Mouse (Mus musculus) heart, embryonic 15.5 days (tissue): ENCODE results near the gene Syn3. TPM values are rescaled to one million over a fixed set of nuclear protein-coding genes. Genes with fewer than 3 reads are reported as not detected.

Experiments used
- ATAC-seq: fragments of 200-750 bp; cut with Nextera tagmentation; replicated peaks from 2 replicates; pipeline ENCODE4 v1.8.0; 2017; ENCODE audit warnings: low read depth, moderate TSS enrichment; ENCODE audit not compliant: insufficient number of reproducible peaks, insufficient read depth, low FRiP score
- H3K27ac ChIP-seq: fragments of 300-500 bp; sonication (generic); 2 replicates; pipeline ENCODE4 v1.5.1; 2015; ENCODE audit warnings: mild to moderate bottlenecking, inconsistent platforms
- H3K27me3 ChIP-seq: fragments of 300-500 bp; sonication (generic); 2 replicates; pipeline ENCODE4 v1.6.1; 2015; ENCODE audit warnings: inconsistent platforms
- H3K36me3 ChIP-seq: fragments of 300-500 bp; sonication (generic); 2 replicates; pipeline ENCODE4 v1.6.1; 2015; ENCODE audit warnings: mild to moderate bottlenecking, inconsistent platforms
- H3K4me1 ChIP-seq: fragments of 300-500 bp; sonication (generic); replicated peaks from 2 replicates; pipeline ENCODE4 v1.6.1; 2015; ENCODE audit warnings: inconsistent platforms
- H3K4me2 ChIP-seq: fragments of 300-500 bp; sonication (generic); 2 replicates; pipeline ENCODE4 v1.6.1; 2015; ENCODE audit warnings: inconsistent platforms, mild to moderate bottlenecking, moderate library complexity
- H3K4me3 ChIP-seq: fragments of 300-500 bp; sonication (generic); 2 replicates; pipeline ENCODE4 v1.5.1; 2015; ENCODE audit warnings: mild to moderate bottlenecking, inconsistent platforms
- H3K9ac ChIP-seq: fragments of 300-500 bp; sonication (generic); 2 replicates; pipeline ENCODE4 v1.6.1; 2015; ENCODE audit warnings: mild to moderate bottlenecking, inconsistent platforms
- H3K9me3 ChIP-seq: fragments of 300-500 bp; sonication (generic); replicated peaks from 2 replicates; pipeline ENCODE4 v1.6.1; 2016; ENCODE audit warnings: inconsistent platforms
- WGBS: fragments of 180-500 bp; shearing (Covaris S2); methylation state at CpG from one replicate; pipeline ENCODE4 v1.1.7; 2015; ENCODE audit warnings: mixed read lengths; 5-methylcytosine and 5-hydroxymethylcytosine counted together
- polyA plus RNA-seq: library from polyadenylated mRNA; unstranded; fragments of >200 nt; fragmentation: Nextera tagmentation; extraction: Ambion mirVana; gene quantifications from 2 replicates; pipeline ENCODE4 v1.2.1, GENCODE M21; 2015

Gene Syn3
- polyA plus RNA-seq, 1 experiment from 2014 or later = 0.82 TPM

GRCm38 (mm10) chr10:86363669-86364309 lies 134.9 kb downstream of the Syn3 start:
- H3K9ac ChIP-seq = no peak overlapping the region
- no peak overlapping the region for H3K4me3 ChIP-seq
- peaks cover 49% of the 10 kb centered on the region for H3K4me1 ChIP-seq
- WGBS = 66% methylated on average over 8 of the region's 8 CpGs
- H3K4me2 ChIP-seq = no peak overlapping the region
- H3K36me3 ChIP-seq = no peaks in the 10 kb centered on the region
- H3K27ac ChIP-seq = no peak overlapping the region
- no peak for ATAC-seq
- H3K9me3 ChIP-seq = no peaks in the 10 kb centered on the region
- H3K27me3 ChIP-seq = no peaks in the 10 kb centered on the region

DNA sequence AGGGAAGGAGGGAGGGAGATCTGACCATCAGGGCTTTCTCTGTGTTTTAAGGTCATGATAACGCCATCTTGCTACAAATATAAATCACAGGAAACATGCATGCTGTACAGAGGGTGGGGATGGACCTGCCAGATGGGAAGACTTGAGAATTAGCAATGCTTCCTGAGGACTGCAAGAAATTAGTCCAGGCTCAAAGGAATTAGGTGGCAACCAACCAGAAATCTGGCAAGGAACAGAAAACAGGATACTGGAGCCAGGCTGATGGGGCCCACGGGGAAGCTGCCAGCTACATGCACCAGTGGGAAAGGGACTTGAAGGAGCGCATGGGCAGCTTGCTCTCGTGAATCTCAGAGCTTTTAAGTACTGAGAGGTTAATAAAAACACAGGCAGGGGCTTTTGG lies 139.0 kb downstream of the Syn3 start:
- Histone ChIP-seq H3K9ac (no peak overlapping the region), H3K27ac (peak overlapping the region; percentile 28; the same call in 1 of the 2 replicates), H3K9me3 (no peaks in the 10 kb centered on the region), H3K4me1 (peaks cover 21% of the 10 kb centered on the region), H3K27me3 (no peaks in the 10 kb centered on the region), H3K4me3 (no peak overlapping the region), H3K36me3 (no peaks in the 10 kb centered on the region), H3K4me2 (no peak overlapping the region)
- WGBS = 41% methylated on average over 4 of the region's 4 CpGs
- ATAC-seq = no peak

DNA sequence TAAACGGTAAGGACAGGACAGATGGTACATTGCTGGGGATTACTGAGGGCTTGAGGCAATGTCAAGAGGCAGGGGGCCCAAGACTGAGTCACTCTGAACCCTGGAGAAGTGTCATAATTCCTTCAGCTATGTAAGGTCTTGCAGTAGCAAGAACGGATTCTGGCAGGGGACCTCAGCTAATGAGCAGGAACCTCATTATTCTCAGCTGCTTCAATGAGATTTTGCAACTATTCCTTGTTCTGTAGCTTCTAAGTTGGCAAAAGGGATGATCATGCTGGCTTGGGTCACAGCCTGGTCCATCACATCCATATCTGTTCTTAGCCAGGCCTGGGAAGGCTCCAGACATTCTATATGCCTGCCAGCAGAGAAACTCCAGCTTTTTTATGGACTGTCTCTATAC lies 139.5 kb downstream of the Syn3 start:
- WGBS = 67% methylated on average over 2 of the region's 2 CpGs
- Histone ChIP-seq H3K27me3 (no peaks in the 10 kb centered on the region), H3K4me1 (peaks cover 17% of the 10 kb centered on the region), H3K4me3 (no peak overlapping the region), H3K9ac (no peak overlapping the region), H3K36me3 (no peaks in the 10 kb centered on the region), H3K4me2 (no peak overlapping the region), H3K27ac (peak overlapping the region; percentile 28; the same call in 1 of the 2 replicates), H3K9me3 (no peaks in the 10 kb centered on the region)
- ATAC-seq = no peak

DNA sequence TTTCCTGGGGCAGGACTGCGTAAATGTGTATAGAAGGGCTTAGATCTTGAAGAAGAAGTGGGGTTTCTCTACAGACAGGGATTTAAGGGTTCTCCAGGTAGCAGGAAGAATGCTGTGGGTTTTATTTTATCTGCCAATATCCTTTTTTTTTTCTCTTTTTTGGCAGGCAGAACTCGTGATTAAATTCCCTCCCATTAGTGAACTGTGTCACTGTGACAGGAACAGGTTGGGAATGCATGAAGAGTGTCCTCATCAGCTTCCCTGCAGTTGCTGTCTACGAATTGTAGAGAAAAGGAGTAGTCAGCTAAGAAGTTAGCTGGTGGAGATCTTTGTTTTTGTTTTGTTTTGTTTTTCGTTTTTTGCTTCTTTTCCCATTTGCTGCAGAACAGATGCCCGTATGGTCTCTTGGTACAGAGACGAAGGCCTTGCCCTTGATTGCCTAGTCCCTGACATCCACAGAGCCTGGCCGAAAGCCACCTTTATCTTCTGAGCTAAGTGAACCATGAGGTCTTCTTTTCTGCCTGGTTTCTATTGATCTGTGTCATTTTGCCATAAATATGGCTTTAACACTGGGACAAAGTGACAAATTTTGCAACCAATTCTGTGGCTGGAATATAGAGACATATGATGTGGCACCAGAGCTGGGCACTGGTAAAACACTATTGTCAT lies 140.3 kb downstream of the Syn3 start:
- H3K4me2 ChIP-seq = no peak overlapping the region
- ATAC-seq = no peak
- H3K27me3 ChIP-seq = no peaks in the 10 kb centered on the region
- H3K27ac ChIP-seq = no peak overlapping the region
- no peaks in the 10 kb centered on the region for H3K36me3 ChIP-seq
- H3K9me3 ChIP-seq = no peaks in the 10 kb centered on the region
- 76% methylated on average over 7 of the region's 7 CpGs for WGBS
- H3K9ac ChIP-seq = no peak overlapping the region
- H3K4me1 ChIP-seq = peaks cover 11% of the 10 kb centered on the region
- H3K4me3 ChIP-seq = no peak overlapping the region

DNA sequence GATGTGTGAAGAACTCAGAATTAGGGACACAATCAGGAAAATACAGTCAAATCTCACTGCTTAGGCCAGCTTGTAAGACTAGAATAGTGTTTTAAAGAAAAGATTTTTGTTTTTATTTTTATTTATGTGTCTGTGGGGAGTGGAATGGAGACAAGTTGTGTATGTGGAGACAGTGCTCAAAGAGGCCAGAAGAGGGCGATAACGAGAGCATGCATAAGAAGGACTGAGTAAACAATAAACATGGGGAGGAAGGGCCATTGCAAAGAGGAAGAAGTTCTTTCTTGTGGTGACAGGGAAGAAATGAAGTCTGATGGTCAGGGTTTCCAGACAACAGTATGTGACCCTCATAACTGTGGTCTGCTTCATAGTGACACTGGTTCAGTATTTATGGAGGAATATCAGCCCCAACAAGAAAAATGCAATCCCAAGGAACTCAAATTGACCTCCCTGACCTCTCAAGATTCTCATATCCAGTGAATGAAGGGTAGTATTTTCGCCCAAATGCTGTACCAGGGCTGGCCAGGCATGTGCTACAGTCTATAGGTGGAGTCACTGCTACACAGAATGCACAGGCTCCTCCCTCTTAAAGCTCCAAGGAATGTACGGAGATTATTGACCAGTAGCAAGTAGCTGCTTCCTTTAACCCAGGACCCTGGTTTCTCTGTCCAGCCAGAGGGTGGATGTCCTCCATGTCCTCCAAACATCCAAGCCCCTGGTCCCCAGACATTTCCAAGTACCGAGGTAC lies 141.7 kb downstream of the Syn3 start:
- Histone ChIP-seq H3K9me3 (no peaks in the 10 kb centered on the region), H3K4me2 (no peak overlapping the region), H3K9ac (no peak overlapping the region), H3K4me1 (peaks cover 11% of the 10 kb centered on the region), H3K27me3 (no peaks in the 10 kb centered on the region), H3K27ac (no peak overlapping the region), H3K4me3 (no peak overlapping the region), H3K36me3 (no peaks in the 10 kb centered on the region)
- ATAC-seq = no peak
- 50% methylated on average over 5 of the region's 5 CpGs for WGBS

- Histone ChIP-seq H3K9ac (no peak overlapping the region), H3K27me3 (no peaks in the 10 kb centered on the region), H3K4me1 (no peaks in the 10 kb centered on the region), H3K27ac (no peak overlapping the region), H3K4me3 (no peak overlapping the region), H3K9me3 (no peaks in the 10 kb centered on the region), H3K36me3 (0 out of 2 replicates have a peak, but pooled peaks cover 9% of the 10 kb centered on the region), H3K4me2 (no peak overlapping the region)
- WGBS = 82% methylated on average over 3 of the region's 3 CpGs
- ATAC-seq = no peak
These were observed 146.2 kb downstream of the Syn3 start for GRCm38 (mm10) chr10:86352521-86352920.

DNA sequence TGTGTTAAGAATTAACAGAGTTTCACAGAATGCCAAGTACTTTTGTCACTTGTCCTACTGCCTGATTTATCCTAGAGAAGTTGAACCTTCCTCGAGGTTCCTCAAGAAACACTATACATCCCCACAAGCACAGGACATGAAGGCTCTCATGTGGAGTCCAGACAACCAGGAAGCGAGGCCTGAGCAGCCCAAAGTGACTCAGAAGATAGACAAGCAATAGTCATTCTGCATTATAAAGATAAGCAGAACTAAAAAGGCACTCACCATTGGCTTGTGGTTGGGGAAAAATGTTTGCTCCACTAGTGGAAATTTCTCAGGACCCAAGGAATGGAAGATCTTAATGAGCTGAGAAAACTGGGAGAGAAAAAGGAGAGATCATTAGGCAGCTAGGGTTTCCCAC lies 147.4 kb downstream of the Syn3 start:
- H3K4me2 ChIP-seq = no peak overlapping the region
- no peak overlapping the region for H3K9ac ChIP-seq
- no peak for ATAC-seq
- H3K27me3 ChIP-seq = no peaks in the 10 kb centered on the region
- 77% methylated on average over 2 of the region's 2 CpGs for WGBS
- H3K4me3 ChIP-seq = no peak overlapping the region
- H3K27ac ChIP-seq = no peak overlapping the region
- 0 out of 2 replicates have a peak, but pooled peaks cover 12% of the 10 kb centered on the region for H3K36me3 ChIP-seq
- H3K4me1 ChIP-seq = peaks cover 3% of the 10 kb centered on the region
- no peaks in the 10 kb centered on the region for H3K9me3 ChIP-seq

DNA sequence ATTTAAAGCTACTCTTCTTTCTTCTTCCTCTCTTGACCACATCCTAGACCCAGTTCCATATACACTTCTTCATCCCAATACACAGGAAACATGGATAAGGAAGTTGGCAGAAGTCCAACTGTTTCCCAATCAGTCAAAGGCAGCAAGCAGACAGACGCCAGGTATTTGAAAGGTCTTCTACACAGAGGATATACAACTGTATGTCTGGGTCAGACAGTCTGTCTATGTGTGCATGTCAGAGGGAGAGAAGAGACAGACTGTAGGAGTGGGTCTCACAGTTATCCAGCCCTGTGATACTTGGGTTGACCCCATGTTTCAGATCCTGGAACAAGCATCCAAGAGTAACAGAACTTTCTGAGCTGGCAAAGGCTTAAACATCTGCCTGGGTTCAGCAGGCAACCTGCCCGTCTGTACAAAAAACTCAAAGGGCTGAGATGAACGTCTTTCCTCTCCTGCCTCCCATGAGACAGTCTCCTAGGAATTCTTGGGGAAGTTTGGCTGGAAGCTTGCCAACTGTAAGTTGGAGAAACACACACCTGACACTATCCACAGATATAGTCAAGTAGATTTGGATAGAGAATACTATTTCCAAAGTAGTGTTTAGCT lies 152.4 kb downstream of the Syn3 start:
- Histone ChIP-seq H3K4me1 (peaks cover 39% of the 10 kb centered on the region), H3K27me3 (no peaks in the 10 kb centered on the region), H3K4me3 (no peak overlapping the region), H3K4me2 (no peak overlapping the region), H3K9ac (no peak overlapping the region), H3K36me3 (peaks cover 33% of the 10 kb centered on the region; the same call in 1 of the 2 replicates), H3K9me3 (no peaks in the 10 kb centered on the region), H3K27ac (no peak overlapping the region)
- no peak for ATAC-seq
- WGBS = 31% methylated on average over 3 of the region's 3 CpGs

DNA sequence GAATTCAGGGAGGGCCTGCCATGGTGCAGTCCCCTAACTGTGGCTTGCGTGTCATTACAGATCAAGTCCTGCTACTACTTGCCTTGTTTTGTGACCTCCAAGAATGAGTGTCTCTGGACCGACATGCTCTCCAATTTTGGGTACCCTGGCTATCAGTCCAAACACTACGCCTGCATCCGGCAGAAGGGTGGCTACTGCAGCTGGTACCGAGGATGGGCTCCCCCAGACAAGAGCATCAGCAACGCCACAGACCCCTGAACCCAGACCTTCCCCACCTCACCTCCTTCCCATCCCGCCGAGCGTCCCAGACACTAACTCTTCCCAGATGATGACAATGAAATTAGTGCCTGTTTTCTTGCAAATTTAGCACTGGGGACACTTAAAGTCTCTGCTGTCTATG lies 153.1 kb downstream of the Syn3 start:
- no peak overlapping the region for H3K4me3 ChIP-seq
- no peaks in the 10 kb centered on the region for H3K9me3 ChIP-seq
- ATAC-seq = no peak
- peaks cover 46% of the 10 kb centered on the region for H3K4me1 ChIP-seq
- H3K4me2 ChIP-seq = no peak overlapping the region
- no peak overlapping the region for H3K27ac ChIP-seq
- no peak overlapping the region for H3K9ac ChIP-seq
- 92% methylated on average over 9 of the region's 9 CpGs for WGBS
- peaks cover 33% of the 10 kb centered on the region; the same call in 1 of the 2 replicates for H3K36me3 ChIP-seq
- H3K27me3 ChIP-seq = no peaks in the 10 kb centered on the region

- no peak overlapping the region for H3K27ac ChIP-seq
- 84% methylated on average over 6 of the region's 6 CpGs for WGBS
- H3K27me3 ChIP-seq = no peaks in the 10 kb centered on the region
- ATAC-seq = no peak
- H3K9ac ChIP-seq = no peak overlapping the region
- H3K4me1 ChIP-seq = peaks cover 56% of the 10 kb centered on the region
- no peak overlapping the region for H3K4me3 ChIP-seq
- H3K4me2 ChIP-seq = no peak overlapping the region
- H3K9me3 ChIP-seq = no peaks in the 10 kb centered on the region
- H3K36me3 ChIP-seq = peaks cover 33% of the 10 kb centered on the region; the same call in 1 of the 2 replicates
These were observed 154.0 kb downstream of the Syn3 start for GRCm38 (mm10) chr10:86344654-86345053.

GRCm38 (mm10) chr10:86343931-86344330 lies 154.8 kb downstream of the Syn3 start:
- ATAC-seq = no peak
- Histone ChIP-seq H3K4me2 (no peak overlapping the region), H3K4me3 (no peak overlapping the region), H3K9me3 (no peaks in the 10 kb centered on the region), H3K27ac (no peak overlapping the region), H3K9ac (no peak overlapping the region), H3K4me1 (peaks cover 63% of the 10 kb centered on the region), H3K36me3 (peaks cover 31% of the 10 kb centered on the region; the same call in 1 of the 2 replicates), H3K27me3 (no peaks in the 10 kb centered on the region)
- WGBS = 72% methylated on average over 7 of the region's 7 CpGs
